Mouse (Mus musculus): ENCODE measurements around the gene Prkag2.

Prkag2 gene

GRCm38 (mm10) chr5:24813946-24814345 lies 286.5 kb downstream of the Prkag2 start:
- DNase-seq: no peak

- no peak for DNase-seq
These were observed 287.4 kb downstream of the Prkag2 start for GRCm38 (mm10) chr5:24813005-24813404.
